Mouse (Mus musculus) kidney, adult 2 months (tissue): ENCODE data around the gene 4930415O20Rik. TPM values are rescaled to one million over a fixed set of nuclear protein-coding genes. Genes with fewer than 3 reads are reported as not detected.

ENCODE experiments used
- DNase-seq: peaks from one replicate; pipeline ENCODE4 v3.0.0; 2021
- H3K27ac ChIP-seq: fragments of 200-500 bp; 2 replicates; pipeline ENCODE4 v1.5.1; 2012; ENCODE audit warnings: low read depth, low read length, control low read depth, inconsistent platforms; ENCODE audit not compliant: insufficient read depth
- H3K27me3 ChIP-seq: fragments of 200-500 bp; replicated peaks from 2 replicates; pipeline ENCODE4 v1.6.1; 2012; ENCODE audit warnings: mild to moderate bottlenecking, moderate library complexity, low read length, inconsistent platforms; ENCODE audit not compliant: control insufficient read depth, insufficient read depth
- H3K36me3 ChIP-seq: fragments of 200-500 bp; 2 replicates; pipeline ENCODE4 v1.6.1; 2012; ENCODE audit warnings: mild to moderate bottlenecking, moderate library complexity, low read length, inconsistent platforms; ENCODE audit not compliant: control insufficient read depth, insufficient read depth
- H3K4me1 ChIP-seq: fragments of 200-500 bp; 2 replicates; pipeline ENCODE4 v1.6.1; 2011; ENCODE audit warnings: low read length; ENCODE audit not compliant: control insufficient read depth, insufficient read depth
- H3K4me3 ChIP-seq: fragments of 200-500 bp; 2 replicates; pipeline ENCODE4 v1.5.1; 2011; ENCODE audit warnings: mild to moderate bottlenecking, low read depth, low read length, control low read depth; ENCODE audit not compliant: insufficient read depth
- CTCF ChIP-seq: fragments of 200-500 bp; conservative IDR thresholded peaks from 2 replicates; pipeline ENCODE4 v1.5.1; 2011; ENCODE audit warnings: low read depth, mild to moderate bottlenecking, control low read depth, low read length, moderate library complexity, mixed read lengths; ENCODE audit not compliant: insufficient read depth, insufficient read length
- POLR2A ChIP-seq: fragments of 200-500 bp; IDR thresholded peaks from one replicate; pipeline ENCODE4 v1.6.1; 2011; ENCODE audit warnings: low read depth, low read length, control low read depth
- WGBS: fragments of 180-500 bp; shearing (Covaris S2); methylation state at CpG from one replicate; pipeline ENCODE4 v1.1.7; 2018; 5-methylcytosine and 5-hydroxymethylcytosine counted together
- polyA plus RNA-seq: library from polyadenylated mRNA; depleted of rRNA; stranded (reverse); fragments of >200 nt; gene quantifications from 2 replicates; pipeline ENCODE4 v1.2.3, GENCODE M21; 2012

4930415O20Rik gene
- polyA plus RNA-seq, 1 experiment: 1.0 TPM

DNA sequence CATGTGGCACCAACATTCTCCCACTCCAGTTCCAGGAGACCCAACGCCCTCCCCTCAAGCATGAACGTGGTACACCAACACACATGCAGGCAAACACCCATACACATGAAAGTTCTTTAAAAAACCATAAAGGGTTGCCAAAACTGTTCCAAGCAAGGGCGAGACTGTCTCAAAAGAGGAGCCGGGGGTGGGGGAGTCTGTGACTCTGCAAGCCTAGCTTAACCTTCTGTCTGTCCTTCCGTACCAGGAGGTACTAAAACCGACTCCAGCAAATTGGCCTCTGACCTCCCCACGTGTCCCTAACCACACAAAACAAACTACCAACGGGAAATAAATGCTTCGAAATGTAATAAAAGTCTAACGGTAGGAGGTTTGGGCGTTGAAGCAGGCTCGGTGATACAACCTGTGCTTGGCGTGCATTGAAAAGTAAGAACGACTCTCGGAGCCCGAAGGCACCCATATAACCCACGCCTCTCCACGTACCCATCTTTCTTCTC lies 37.7 kb upstream of the 4930415O20Rik start:
- H3K36me3 ChIP-seq: peaks cover 2% of the 10 kb centered on the region
- H3K27me3 ChIP-seq: no peaks in the 10 kb centered on the region
- H3K27ac ChIP-seq: peak overlapping the region; percentile 43
- WGBS: 2% methylated on average over 18 of the region's 18 CpGs
- DNase-seq: peak; percentile 16
- peaks cover 5% of the 10 kb centered on the region; the same call in 1 of the 2 replicates for H3K4me1 ChIP-seq
- no peak for TF ChIP-seq POLR2A
- TF ChIP-seq CTCF: no peak
- H3K4me3 ChIP-seq: peak overlapping the region; percentile 87

DNA sequence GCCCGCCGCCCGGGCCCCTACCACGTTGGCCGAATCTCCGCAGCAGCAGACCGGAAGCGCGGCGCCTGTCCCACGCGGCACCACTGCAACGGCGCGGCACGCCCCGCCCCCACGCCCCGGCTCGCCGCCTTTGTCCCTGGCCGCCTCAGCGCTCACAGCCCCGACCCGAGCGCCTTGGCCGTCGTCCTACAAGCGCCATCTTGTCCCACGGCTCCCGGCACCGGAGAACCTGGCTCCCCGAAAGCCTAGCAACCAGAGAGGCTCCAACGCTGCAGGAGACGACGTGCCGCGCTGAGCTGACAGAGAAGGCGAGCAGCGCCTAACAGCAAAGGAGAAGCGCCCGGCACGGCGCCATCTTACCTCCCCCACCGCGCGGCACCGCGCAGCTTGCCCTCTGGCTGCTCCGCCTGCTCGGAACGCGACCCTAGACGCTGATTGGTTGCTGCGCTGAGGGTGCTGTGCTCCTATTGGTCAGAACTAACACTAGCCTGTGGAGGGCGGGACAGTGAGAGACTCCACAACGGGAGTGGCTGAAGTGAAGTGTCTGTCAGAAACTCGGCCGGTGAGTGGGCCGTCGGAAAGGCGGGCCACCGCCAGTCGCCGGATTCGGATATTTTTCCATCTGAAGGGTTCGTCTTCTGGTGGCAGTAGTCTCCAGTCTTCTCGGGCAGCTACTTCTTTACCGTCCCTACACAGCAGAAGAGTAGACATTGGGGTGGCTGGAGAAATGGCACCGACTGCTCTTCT lies 36.8 kb upstream of the 4930415O20Rik start, which contains the start of gene Kansl2:
Gene Kansl2 (minus strand): TSS at position 384 of the 747 bp plus-strand sequence.
- H3K4me1 ChIP-seq: peaks cover 5% of the 10 kb centered on the region; the same call in 1 of the 2 replicates
- peak within 1 kb of the TSS; percentile 87 for H3K4me3 ChIP-seq
- H3K27ac ChIP-seq: peak within 1 kb of the TSS; percentile 98
- under 1% methylated on average over 70 of the region's 70 CpGs for WGBS
- H3K36me3 ChIP-seq: no peaks in the 10 kb centered on the region; the same call in 1 of the 2 replicates
- peak; percentile 99 for DNase-seq
- TF ChIP-seq POLR2A (peak; percentile 82), CTCF (no peak)
- no peaks in the 10 kb centered on the region for H3K27me3 ChIP-seq

DNA sequence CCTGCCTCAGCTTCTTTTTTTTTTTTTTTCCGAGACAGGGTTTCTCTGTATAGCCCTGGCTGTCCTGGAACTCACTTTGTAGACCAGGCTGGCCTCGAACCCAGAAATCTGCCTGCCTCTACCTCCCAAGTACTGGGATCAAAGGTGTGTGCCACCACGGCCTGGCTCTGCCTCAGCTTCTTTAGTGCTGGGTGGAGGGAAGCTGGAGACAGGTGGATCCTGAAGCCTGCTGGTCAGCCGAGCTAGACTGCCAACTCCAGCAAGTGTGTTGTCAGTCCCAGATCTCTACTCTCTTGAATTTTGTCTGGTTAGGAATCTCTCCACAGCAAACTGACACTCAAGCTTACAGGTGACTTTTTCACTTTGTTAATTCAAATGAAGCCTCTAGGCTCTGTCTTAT lies 34.9 kb upstream of the 4930415O20Rik start:
- TF ChIP-seq POLR2A (no peak), CTCF (no peak)
- no peaks in the 10 kb centered on the region for H3K27me3 ChIP-seq
- H3K4me3 ChIP-seq: no peak overlapping the region
- H3K36me3 ChIP-seq: no peaks in the 10 kb centered on the region
- H3K4me1 ChIP-seq: peaks cover 5% of the 10 kb centered on the region; the same call in 1 of the 2 replicates
- H3K27ac ChIP-seq: no peak overlapping the region
- DNase-seq: no peak
- 88% methylated on average over 4 of the region's 4 CpGs for WGBS

- H3K36me3 ChIP-seq: no peaks in the 10 kb centered on the region
- no peak overlapping the region for H3K4me3 ChIP-seq
- H3K27me3 ChIP-seq: no peaks in the 10 kb centered on the region
- TF ChIP-seq CTCF: no peak
- TF ChIP-seq POLR2A: no peak
- H3K4me1 ChIP-seq: peaks cover 5% of the 10 kb centered on the region; the same call in 1 of the 2 replicates
- no peak for DNase-seq
- no peak overlapping the region for H3K27ac ChIP-seq
- WGBS: 67% methylated on average over 8 of the region's 8 CpGs
These were observed 33.8 kb upstream of the 4930415O20Rik start for GRCm38 (mm10) chr15:98536828-98537510.

DNA sequence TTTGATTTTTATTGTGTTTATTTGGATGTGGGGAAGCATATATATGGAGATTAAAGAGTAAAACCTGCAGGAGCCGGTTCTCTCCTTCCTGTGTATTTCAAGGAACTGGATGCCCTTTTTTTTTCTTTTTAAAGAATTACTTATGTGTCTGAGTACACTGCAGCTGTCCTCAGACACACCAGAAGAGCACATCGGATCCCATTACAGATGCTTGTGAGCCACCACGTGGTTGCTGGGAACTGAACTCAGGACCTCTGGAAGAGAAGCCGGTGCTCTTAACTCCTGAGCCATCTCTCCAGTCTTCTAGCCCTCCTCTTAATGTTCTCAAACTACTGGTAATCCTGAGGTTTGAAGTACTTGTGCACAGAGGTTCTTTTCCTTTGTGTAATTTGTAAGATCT lies 32.9 kb upstream of the 4930415O20Rik start:
- Histone ChIP-seq H3K27ac (no peak overlapping the region), H3K27me3 (no peaks in the 10 kb centered on the region), H3K4me3 (no peak overlapping the region), H3K4me1 (peaks cover 1% of the 10 kb centered on the region; the same call in 1 of the 2 replicates), H3K36me3 (no peaks in the 10 kb centered on the region)
- DNase-seq: no peak
- 55% methylated on average over 4 of the region's 4 CpGs for WGBS
- no peak for TF ChIP-seq POLR2A
- TF ChIP-seq CTCF: no peak

DNA sequence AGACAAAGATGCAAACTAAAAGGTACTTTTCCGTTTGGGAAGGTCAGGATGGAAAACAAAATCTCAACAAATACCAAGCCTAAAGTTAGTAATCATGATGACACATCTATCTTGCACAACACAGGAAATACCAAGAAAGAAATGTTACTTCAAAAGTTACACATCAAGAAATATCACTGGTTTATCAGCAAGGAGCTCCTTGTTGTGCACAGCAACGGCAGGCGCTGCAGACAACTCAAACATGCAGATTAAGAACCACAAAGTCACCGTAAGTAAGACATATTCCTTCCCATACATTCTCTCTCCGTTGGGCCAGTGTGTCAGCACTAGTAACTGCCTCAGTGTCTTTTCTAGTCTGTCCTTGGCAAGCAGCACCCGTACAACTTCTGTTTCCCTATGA lies 29.7 kb upstream of the 4930415O20Rik start:
- WGBS: 61% methylated on average over 6 of the region's 6 CpGs
- Histone ChIP-seq H3K4me1 (no peaks in the 10 kb centered on the region), H3K27me3 (no peaks in the 10 kb centered on the region), H3K27ac (peak overlapping the region; percentile 4; the same call in 1 of the 2 replicates), H3K4me3 (no peak overlapping the region), H3K36me3 (peaks cover 4% of the 10 kb centered on the region; the same call in 1 of the 2 replicates)
- DNase-seq: peak; percentile 35
- TF ChIP-seq POLR2A: no peak
- TF ChIP-seq CTCF: no peak

DNA sequence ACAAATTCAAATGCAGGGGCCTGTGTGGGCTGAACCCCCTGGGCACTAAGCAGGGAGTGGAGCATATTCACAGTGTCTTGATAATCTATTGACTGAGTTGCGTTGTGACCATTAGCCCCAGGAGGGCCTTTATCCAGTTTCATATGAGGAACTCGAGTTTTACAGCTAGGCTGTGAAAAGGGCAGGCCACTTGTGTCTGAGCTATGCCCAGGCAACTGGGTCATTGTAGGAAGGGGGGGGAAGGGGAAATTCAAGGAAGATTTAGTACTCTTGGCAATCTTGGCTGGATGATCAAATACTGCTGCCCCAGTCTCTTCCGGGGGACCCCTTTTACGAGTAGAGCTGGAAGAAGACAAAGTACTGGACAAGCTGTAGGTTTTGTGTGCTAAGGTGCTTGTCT lies 27.5 kb upstream of the 4930415O20Rik start:
- 46% methylated on average over 4 of the region's 4 CpGs for WGBS
- peak; percentile 23 for DNase-seq
- Histone ChIP-seq H3K27me3 (no peaks in the 10 kb centered on the region), H3K4me3 (no peak overlapping the region), H3K36me3 (peaks cover 4% of the 10 kb centered on the region; the same call in 1 of the 2 replicates), H3K4me1 (no peaks in the 10 kb centered on the region), H3K27ac (no peak overlapping the region)
- no peak for TF ChIP-seq CTCF
- TF ChIP-seq POLR2A: no peak
